Mouse (Mus musculus) limb, embryonic 11.5 days (tissue): Measurements from ENCODE around the gene Epb41. TPM values are rescaled to one million over a fixed set of nuclear protein-coding genes. Genes with fewer than 3 reads are reported as not detected.

Experiments
- ATAC-seq: fragments of 200-750 bp; cut with Nextera tagmentation; 2 replicates; pipeline ENCODE4 v1.8.0; 2017; ENCODE audit warnings: low read depth; ENCODE audit not compliant: insufficient number of reproducible peaks, low FRiP score, low TSS enrichment
- DNase-seq: peaks from one replicate; pipeline ENCODE4 v3.0.0-alpha.2; 2015; ENCODE audit warnings: low spot score
- H3K27ac ChIP-seq: fragments of 300-500 bp; sonication (generic); replicated peaks from 2 replicates; pipeline ENCODE4 v1.5.1; 2014; ENCODE audit warnings: low read depth, mild to moderate bottlenecking, low read length
- H3K27me3 ChIP-seq: fragments of 300-500 bp; sonication (generic); 2 replicates; pipeline ENCODE4 v1.6.1; 2014; ENCODE audit warnings: mild to moderate bottlenecking, low read length, mixed read lengths; ENCODE audit not compliant: control insufficient read depth, insufficient read depth
- H3K36me3 ChIP-seq: fragments of 300-500 bp; sonication (generic); 2 replicates; pipeline ENCODE4 v1.6.1; 2014; ENCODE audit warnings: mild to moderate bottlenecking, low read length, moderate library complexity, mixed read lengths; ENCODE audit not compliant: control insufficient read depth, insufficient read depth
- H3K4me1 ChIP-seq: fragments of 300-500 bp; sonication (generic); 2 replicates; pipeline ENCODE4 v1.6.1; 2014; ENCODE audit warnings: low read length, mixed read lengths; ENCODE audit not compliant: control insufficient read depth, insufficient read depth
- H3K4me2 ChIP-seq: fragments of 300-500 bp; sonication (generic); 2 replicates; pipeline ENCODE4 v1.6.1; 2014; ENCODE audit warnings: low read depth, mild to moderate bottlenecking, moderate library complexity; ENCODE audit not compliant: severe bottlenecking
- H3K4me3 ChIP-seq: fragments of 300-500 bp; sonication (generic); 2 replicates; pipeline ENCODE4 v1.5.1; 2014; ENCODE audit warnings: low read depth, low read length
- H3K9ac ChIP-seq: fragments of 300-500 bp; sonication (generic); 2 replicates; pipeline ENCODE4 v1.6.1; 2014; ENCODE audit warnings: mild to moderate bottlenecking, low read length
- H3K9me3 ChIP-seq: fragments of 300-500 bp; sonication (generic); 2 replicates; pipeline ENCODE4 v1.6.1; 2016; ENCODE audit warnings: low read length; ENCODE audit not compliant: control insufficient read depth
- WGBS: fragments of 180-500 bp; shearing (Covaris S2); extraction: QIAGEN DNeasy Blood & Tissue Kit; methylation state at CpG from one replicate; pipeline ENCODE4 v1.1.7; 2014; 5-methylcytosine and 5-hydroxymethylcytosine counted together
- polyA plus RNA-seq: library from polyadenylated mRNA; unstranded; fragments of >200 nt; fragmentation: Nextera tagmentation; extraction: Ambion mirVana; gene quantifications from 2 replicates; pipeline ENCODE4 v1.2.1, GENCODE M21; 2014

The Epb41 gene
- polyA plus RNA-seq, 1 experiment from 2014 or later = 107 TPM

DNA sequence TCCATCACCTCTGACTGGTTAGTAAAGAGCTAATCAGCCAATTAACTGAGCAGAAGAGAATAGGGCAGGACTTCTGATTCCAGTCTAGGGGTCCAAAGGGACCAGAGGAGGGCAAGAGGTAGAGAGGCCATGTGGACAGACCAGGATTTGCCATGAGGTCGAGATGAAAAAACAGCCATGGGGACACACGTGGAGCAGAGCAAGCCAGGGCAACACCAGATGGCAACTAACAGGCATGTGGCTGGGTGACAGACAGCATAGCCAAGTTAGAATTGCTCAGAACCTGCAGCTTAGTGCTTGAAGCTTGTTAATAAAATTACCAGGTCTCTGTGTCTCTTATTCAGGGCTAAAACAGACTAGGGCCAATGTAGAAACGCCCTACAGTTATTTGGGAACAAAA is 81.3 kb downstream of the Epb41 start:
- 69% methylated on average over 3 of the region's 3 CpGs for WGBS
- Histone ChIP-seq H3K9ac (no peak overlapping the region), H3K27me3 (no peaks in the 10 kb centered on the region), H3K27ac (no peak overlapping the region), H3K9me3 (no peaks in the 10 kb centered on the region), H3K36me3 (peaks cover 7% of the 10 kb centered on the region; the same call in 1 of the 2 replicates), H3K4me3 (no peak overlapping the region), H3K4me2 (no peak overlapping the region), H3K4me1 (no peaks in the 10 kb centered on the region)
- ATAC-seq (no peak), DNase-seq (no peak)

DNA sequence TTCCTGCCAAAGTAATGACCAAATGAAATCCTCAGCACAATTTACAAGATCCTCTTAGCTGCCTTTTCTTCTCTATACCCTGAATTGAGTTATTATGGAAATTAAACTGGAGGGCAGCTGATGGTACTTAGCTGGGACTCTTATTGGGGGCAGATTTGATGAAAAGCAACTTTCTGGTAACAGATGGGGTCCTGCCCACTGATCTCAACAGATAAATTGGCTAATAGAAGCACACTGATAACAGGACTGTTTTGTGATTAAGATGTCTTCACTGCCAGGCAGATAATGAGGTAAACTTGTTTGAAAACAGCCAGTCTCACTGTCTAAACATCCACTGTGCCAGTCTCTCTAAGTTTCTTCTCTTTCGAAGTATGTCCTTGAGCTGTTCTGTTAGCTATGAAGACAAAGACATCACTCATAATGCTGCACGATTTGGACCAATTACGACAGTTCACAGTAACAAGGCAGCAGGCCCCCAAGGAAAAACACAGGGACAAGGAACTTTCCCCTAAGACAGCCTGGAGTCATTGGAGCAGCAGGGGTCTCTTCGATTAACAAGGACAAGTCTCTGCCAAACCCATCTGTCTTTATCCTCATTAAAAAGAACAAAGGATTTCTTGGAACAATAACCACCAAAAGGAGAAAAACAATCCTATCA is 92.1 kb downstream of the Epb41 start:
- no peak for ATAC-seq
- Histone ChIP-seq H3K27me3 (no peaks in the 10 kb centered on the region), H3K9ac (no peak overlapping the region), H3K27ac (no peak overlapping the region), H3K4me1 (no peaks in the 10 kb centered on the region), H3K9me3 (no peaks in the 10 kb centered on the region), H3K4me3 (no peak overlapping the region), H3K36me3 (peaks cover 9% of the 10 kb centered on the region; the same call in 1 of the 2 replicates), H3K4me2 (no peak overlapping the region)
- no peak for DNase-seq
- WGBS = 61% methylated on average over 4 of the region's 4 CpGs

DNA sequence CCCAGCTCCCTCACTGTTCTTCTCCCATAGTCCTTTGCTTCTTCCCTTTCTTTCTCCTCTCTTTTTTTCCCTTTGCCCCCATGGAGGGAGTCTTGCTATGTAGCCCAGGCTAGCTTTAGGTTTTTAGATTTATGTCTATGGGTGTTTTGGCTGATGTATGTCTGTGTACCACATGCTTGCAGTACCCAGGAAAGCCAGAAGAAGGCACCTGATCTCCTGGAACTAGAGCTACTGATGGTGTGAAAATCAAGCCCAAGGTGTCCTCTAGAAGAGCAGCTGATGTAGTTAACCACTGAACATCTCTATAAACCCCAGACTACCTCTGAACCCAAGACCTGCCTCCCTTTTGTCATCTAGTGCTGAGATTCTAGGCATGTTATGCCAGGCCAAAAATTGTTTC is 93.4 kb downstream of the Epb41 start:
- Histone ChIP-seq H3K4me2 (no peak overlapping the region), H3K27me3 (no peaks in the 10 kb centered on the region), H3K27ac (no peak overlapping the region), H3K9me3 (no peaks in the 10 kb centered on the region), H3K4me1 (no peaks in the 10 kb centered on the region), H3K36me3 (peaks cover 9% of the 10 kb centered on the region; the same call in 1 of the 2 replicates), H3K9ac (no peak overlapping the region), H3K4me3 (no peak overlapping the region)
- DNase-seq (no peak), ATAC-seq (no peak)

DNA sequence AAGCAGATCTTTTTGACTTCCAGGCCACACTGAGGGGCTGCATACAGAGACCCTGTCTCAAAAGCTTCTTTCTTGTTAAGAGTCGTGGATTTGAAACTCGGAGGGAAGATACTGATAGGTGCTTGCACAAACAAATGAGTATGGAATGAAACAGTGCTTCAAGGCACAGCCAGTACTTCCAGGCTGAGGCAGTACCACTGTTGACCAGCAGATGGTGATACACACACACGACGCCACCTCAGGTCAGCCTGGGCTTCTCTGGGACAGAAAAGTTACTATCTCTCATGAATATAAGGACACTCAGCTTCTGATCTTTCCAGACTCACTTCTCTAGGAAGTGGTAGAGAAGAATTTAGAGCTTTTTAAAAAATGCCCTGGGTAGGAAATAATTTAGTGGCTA is 97.9 kb downstream of the Epb41 start:
- H3K9ac ChIP-seq = no peak overlapping the region
- peaks cover 13% of the 10 kb centered on the region; the same call in 1 of the 2 replicates for H3K36me3 ChIP-seq
- H3K27me3 ChIP-seq = no peaks in the 10 kb centered on the region
- ATAC-seq (no peak), DNase-seq (peak; percentile 89)
- H3K4me1 ChIP-seq = no peaks in the 10 kb centered on the region
- no peak overlapping the region for H3K4me3 ChIP-seq
- H3K4me2 ChIP-seq = no peak overlapping the region
- H3K9me3 ChIP-seq = no peaks in the 10 kb centered on the region
- H3K27ac ChIP-seq = no peak overlapping the region
- WGBS = 34% methylated on average over 4 of the region's 4 CpGs

DNA sequence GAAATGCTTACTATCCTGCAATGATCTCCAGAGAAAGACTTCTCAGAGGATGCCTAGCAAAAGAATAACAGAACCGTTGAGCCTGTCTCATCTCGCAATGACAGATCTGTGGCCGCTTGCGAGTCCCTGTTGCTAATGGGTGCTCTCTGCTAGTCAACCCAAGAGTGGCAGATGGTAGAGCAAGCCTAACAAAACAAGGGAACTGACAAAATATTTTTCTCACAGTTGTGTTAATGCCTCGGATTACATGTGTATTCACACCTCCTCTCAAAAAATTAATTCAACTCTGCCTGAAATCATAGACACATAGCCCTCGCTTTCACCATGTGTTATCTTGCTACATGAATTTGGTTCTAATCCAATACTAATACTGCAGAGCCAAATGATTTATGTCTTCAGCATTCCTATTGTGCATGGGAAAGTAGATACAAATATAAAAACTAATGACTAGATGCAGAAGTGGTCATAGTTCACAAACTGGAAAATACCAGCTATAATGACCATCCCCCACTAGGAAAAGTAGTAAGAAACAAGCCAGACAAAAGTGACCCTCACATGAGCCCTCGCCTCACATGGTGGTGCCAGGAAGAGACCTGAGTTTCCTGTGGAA is 104.8 kb downstream of the Epb41 start:
- Histone ChIP-seq H3K9ac (no peak overlapping the region), H3K36me3 (peaks cover 11% of the 10 kb centered on the region; the same call in 1 of the 2 replicates), H3K4me2 (no peak overlapping the region), H3K4me3 (no peak overlapping the region), H3K27ac (no peak overlapping the region), H3K27me3 (no peaks in the 10 kb centered on the region), H3K9me3 (no peaks in the 10 kb centered on the region), H3K4me1 (no peaks in the 10 kb centered on the region)
- WGBS = 90% methylated on average over 7 of the region's 7 CpGs
- no peak for DNase-seq
- no peak for ATAC-seq

DNA sequence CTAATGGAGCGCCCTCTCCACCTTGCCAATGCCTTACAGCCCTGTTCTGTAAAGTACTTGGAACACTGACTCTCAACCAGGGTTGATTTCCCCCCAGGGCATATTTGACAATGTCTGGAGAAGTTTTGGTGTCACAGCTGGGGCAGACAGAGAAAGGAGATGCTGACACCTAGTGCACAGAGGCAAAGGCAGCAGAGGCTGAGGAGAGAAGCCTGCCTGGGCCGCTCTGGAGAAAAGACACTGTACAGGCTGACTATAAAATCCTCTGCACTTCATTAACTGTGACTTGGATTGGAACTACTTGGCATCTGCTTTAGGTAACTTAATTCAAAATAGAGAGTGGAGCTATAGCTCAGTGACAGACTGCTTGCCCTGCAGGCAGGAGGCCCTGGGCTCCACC is 106.2 kb downstream of the Epb41 start:
- Histone ChIP-seq H3K4me3 (no peak overlapping the region), H3K36me3 (peaks cover 15% of the 10 kb centered on the region; the same call in 1 of the 2 replicates), H3K9ac (no peak overlapping the region), H3K27me3 (no peaks in the 10 kb centered on the region), H3K9me3 (no peaks in the 10 kb centered on the region), H3K27ac (no peak overlapping the region), H3K4me1 (no peaks in the 10 kb centered on the region), H3K4me2 (no peak overlapping the region)
- peak; percentile 23 for DNase-seq
- WGBS = 82% methylated on average over 2 of the region's 2 CpGs
- ATAC-seq = no peak

DNA sequence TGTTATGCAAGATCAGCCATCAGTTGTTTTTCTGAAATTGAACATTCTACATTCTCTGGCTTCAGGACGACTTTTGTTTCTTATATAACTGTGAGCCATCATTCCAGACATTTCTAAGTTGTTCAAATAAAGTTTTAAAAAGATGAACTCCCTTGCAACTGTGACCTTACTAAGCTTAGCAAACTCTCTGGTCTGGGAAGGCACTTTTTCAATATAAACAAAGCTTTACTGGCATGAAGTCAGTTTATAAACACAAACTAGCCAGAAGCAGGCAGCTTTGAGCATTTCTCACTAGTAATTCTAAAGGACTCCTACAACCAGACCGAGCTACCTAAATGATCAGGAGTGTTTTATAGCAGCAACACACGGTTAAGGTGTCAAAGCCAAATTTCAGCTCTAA is 118.0 kb downstream of the Epb41 start:
- Histone ChIP-seq H3K36me3 (no peaks in the 10 kb centered on the region; the same call in 1 of the 2 replicates), H3K4me3 (no peak overlapping the region), H3K27ac (no peak overlapping the region), H3K4me1 (no peaks in the 10 kb centered on the region), H3K9ac (no peak overlapping the region), H3K27me3 (no peaks in the 10 kb centered on the region), H3K4me2 (no peak overlapping the region), H3K9me3 (no peaks in the 10 kb centered on the region)
- ATAC-seq = no peak
- 64% methylated on average over 3 of the region's 3 CpGs for WGBS
- no peak for DNase-seq

DNA sequence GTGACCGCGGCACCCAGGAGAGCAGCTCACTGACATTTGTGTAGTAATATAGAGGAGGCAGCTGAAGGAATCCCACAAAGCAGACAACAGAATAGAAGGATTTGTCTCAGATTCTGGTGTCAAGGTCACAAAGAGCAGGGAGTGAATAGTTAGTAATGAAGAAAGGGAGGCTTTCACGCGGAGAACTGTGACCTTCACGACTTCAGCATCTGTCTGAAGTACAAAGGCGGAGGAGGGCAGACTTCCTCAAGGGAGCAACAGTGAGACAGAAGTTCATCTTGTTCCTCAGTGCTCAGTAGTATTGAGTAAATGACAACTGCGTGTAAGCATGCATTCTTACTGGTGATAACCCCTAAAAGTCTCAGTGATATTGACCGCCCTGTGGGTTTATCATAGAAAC is 124.5 kb downstream of the Epb41 start:
- DNase-seq = no peak
- H3K27ac ChIP-seq = no peak overlapping the region
- H3K4me2 ChIP-seq = no peak overlapping the region

More for the DNA sequence above, 124.5 kb downstream of the Epb41 start:
- H3K9ac ChIP-seq = no peak overlapping the region
- WGBS = 84% methylated on average over 8 of the region's 8 CpGs
- H3K9me3 ChIP-seq = no peaks in the 10 kb centered on the region
- H3K36me3 ChIP-seq = no peaks in the 10 kb centered on the region; the same call in 1 of the 2 replicates
- no peak for ATAC-seq
- H3K4me1 ChIP-seq = no peaks in the 10 kb centered on the region
- no peak overlapping the region for H3K4me3 ChIP-seq
- no peaks in the 10 kb centered on the region for H3K27me3 ChIP-seq
